Mouse (Mus musculus): ENCODE results near the gene Tab1. TPM values are rescaled to one million over a fixed set of nuclear protein-coding genes. Genes with fewer than 3 reads are reported as not detected.
A peak's percentile ranks its signal among the peaks of the same experiment; 100 is the strongest.

Tab1 gene
- polyA plus RNA-seq (2012; rRNA removed) = 4.0 and 4.7 TPM in 2 replicates

- Histone ChIP-seq H3K4me3 (ENCODE audit: control insufficient read depth, low read depth, low read length) (peak within 1 kb of the TSS; percentile 95), H3K4me1 (ENCODE audit: control insufficient read depth, insufficient read depth, low read length) (peaks cover 20% of the 10 kb centered on the region), H3K36me3 (ENCODE audit: control insufficient read depth, insufficient read depth, low read length) (no peaks in the 10 kb centered on the region), H3K27me3 (ENCODE audit: control insufficient read depth, insufficient read depth, low read length) (no peaks in the 10 kb centered on the region), H3K27ac (ENCODE audit: control insufficient read depth, insufficient read depth, low read depth, low read length) (peak within 1 kb of the TSS; percentile 97)
- TF ChIP-seq POLR2A (IDR thresholded peaks at IDR 0.05; ENCODE audit: control insufficient read depth, low read depth, low read length) (peak; percentile 78; the same call in 1 of the 2 replicates), CTCF (IDR thresholded peaks at IDR 0.05; ENCODE audit: control insufficient read depth, insufficient read depth, insufficient replicate concordance, low read depth, low read length) (peak; percentile 81; the same call in 1 of the 2 replicates)
Measured at GRCm38 (mm10) chr15:80132993-80133586, at the start of gene Tab1. TSS of gene Tab1 (plus strand) at chr15:80133127.

- peak overlapping the region; percentile 93 for H3K27ac ChIP-seq (ENCODE audit: control insufficient read depth, insufficient read depth, low read depth, low read length)
- H3K27me3 ChIP-seq (ENCODE audit: control insufficient read depth, insufficient read depth, low read length) = no peaks in the 10 kb centered on the region
- peaks cover 2% of the 10 kb centered on the region; the same call in 1 of the 2 replicates for H3K4me1 ChIP-seq (ENCODE audit: control insufficient read depth, insufficient read depth, low read length)
- peak overlapping the region; percentile 98 for H3K4me3 ChIP-seq (ENCODE audit: control insufficient read depth, low read depth, low read length)
- H3K36me3 ChIP-seq (ENCODE audit: control insufficient read depth, insufficient read depth, low read length) = peaks cover 4% of the 10 kb centered on the region
- peak; percentile 24; the same call in 1 of the 2 replicates for TF ChIP-seq CTCF (IDR thresholded peaks at IDR 0.05; ENCODE audit: control insufficient read depth, insufficient read depth, insufficient replicate concordance, low read depth, low read length)
- TF ChIP-seq POLR2A (IDR thresholded peaks at IDR 0.05; ENCODE audit: control insufficient read depth, low read depth, low read length) = peak; percentile 100
Measured at GRCm38 (mm10) chr15:80083276-80083731, 49.6 kb upstream of the Tab1 start.

DNA sequence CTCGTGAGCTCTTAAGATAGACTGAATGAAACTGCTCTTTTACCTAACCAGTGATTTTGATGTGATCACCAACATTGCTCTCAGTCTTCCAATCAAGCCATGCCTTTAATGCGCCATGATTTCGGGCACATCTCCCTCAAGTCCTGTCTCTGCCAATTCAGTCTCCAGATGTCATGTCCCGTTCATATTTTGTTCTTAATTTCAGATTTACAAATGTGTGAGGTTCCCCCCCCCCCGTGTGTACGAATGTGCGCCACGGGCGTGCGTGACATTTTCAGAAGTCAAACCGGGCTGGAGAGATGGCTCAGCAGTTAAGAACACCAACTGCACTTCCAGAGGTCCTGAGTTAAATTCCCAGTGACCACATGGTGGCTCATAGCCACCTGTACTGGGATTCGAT lies 49.2 kb upstream of the Tab1 start:
- Histone ChIP-seq H3K4me3 (ENCODE audit: control insufficient read depth, low read depth, low read length) (peak overlapping the region; percentile 98), H3K27ac (ENCODE audit: control insufficient read depth, insufficient read depth, low read depth, low read length) (peak overlapping the region; percentile 93), H3K4me1 (ENCODE audit: control insufficient read depth, insufficient read depth, low read length) (peaks cover 2% of the 10 kb centered on the region; the same call in 1 of the 2 replicates), H3K27me3 (ENCODE audit: control insufficient read depth, insufficient read depth, low read length) (no peaks in the 10 kb centered on the region), H3K36me3 (ENCODE audit: control insufficient read depth, insufficient read depth, low read length) (peaks cover 4% of the 10 kb centered on the region)
- TF ChIP-seq POLR2A (IDR thresholded peaks at IDR 0.05; ENCODE audit: control insufficient read depth, low read depth, low read length) (no peak), CTCF (IDR thresholded peaks at IDR 0.05; ENCODE audit: control insufficient read depth, insufficient read depth, insufficient replicate concordance, low read depth, low read length) (no peak)

GRCm38 (mm10) chr15:80087406-80088012 lies 45.4 kb upstream of the Tab1 start:
- no peak for TF ChIP-seq POLR2A (IDR thresholded peaks at IDR 0.05; ENCODE audit: control insufficient read depth, low read depth, low read length)
- no peak for TF ChIP-seq CTCF (IDR thresholded peaks at IDR 0.05; ENCODE audit: control insufficient read depth, insufficient read depth, insufficient replicate concordance, low read depth, low read length)
- H3K27ac ChIP-seq (ENCODE audit: control insufficient read depth, insufficient read depth, low read depth, low read length) = no peak overlapping the region
- peaks cover 11% of the 10 kb centered on the region for H3K4me1 ChIP-seq (ENCODE audit: control insufficient read depth, insufficient read depth, low read length)
- no peak overlapping the region for H3K4me3 ChIP-seq (ENCODE audit: control insufficient read depth, low read depth, low read length)
- no peaks in the 10 kb centered on the region for H3K27me3 ChIP-seq (ENCODE audit: control insufficient read depth, insufficient read depth, low read length)
- no peaks in the 10 kb centered on the region for H3K36me3 ChIP-seq (ENCODE audit: control insufficient read depth, insufficient read depth, low read length)

GRCm38 (mm10) chr15:80088637-80089036 lies 44.3 kb upstream of the Tab1 start:
- Histone ChIP-seq H3K27ac (ENCODE audit: control insufficient read depth, insufficient read depth, low read depth, low read length) (no peak overlapping the region), H3K4me1 (ENCODE audit: control insufficient read depth, insufficient read depth, low read length) (peaks cover 11% of the 10 kb centered on the region), H3K27me3 (ENCODE audit: control insufficient read depth, insufficient read depth, low read length) (no peaks in the 10 kb centered on the region), H3K36me3 (ENCODE audit: control insufficient read depth, insufficient read depth, low read length) (no peaks in the 10 kb centered on the region), H3K4me3 (ENCODE audit: control insufficient read depth, low read depth, low read length) (no peak overlapping the region)
- TF ChIP-seq CTCF (IDR thresholded peaks at IDR 0.05; ENCODE audit: control insufficient read depth, insufficient read depth, insufficient replicate concordance, low read depth, low read length) (peak; percentile 76; the same call in 1 of the 2 replicates), POLR2A (IDR thresholded peaks at IDR 0.05; ENCODE audit: control insufficient read depth, low read depth, low read length) (no peak)

DNA sequence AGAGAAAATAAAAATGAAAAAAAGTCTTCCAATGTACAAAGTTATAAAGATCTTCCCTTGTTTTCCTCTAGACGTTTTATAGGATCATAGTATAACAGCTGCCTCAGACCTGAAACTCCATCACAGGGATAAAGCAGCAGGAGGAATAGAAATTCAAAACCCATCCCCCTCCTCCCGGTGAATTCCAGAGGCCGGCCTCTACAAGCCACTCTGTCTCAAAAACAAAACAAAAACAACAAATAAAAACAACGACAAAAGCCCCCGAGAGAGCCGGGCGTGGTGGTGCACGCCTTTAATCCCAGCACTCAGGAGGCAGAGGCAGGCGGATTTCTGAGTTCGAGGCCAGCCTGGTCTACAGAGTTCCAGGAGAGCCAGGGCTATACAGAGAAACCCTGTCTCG lies 42.8 kb upstream of the Tab1 start:
- TF ChIP-seq POLR2A (IDR thresholded peaks at IDR 0.05; ENCODE audit: control insufficient read depth, low read depth, low read length) (no peak), CTCF (IDR thresholded peaks at IDR 0.05; ENCODE audit: control insufficient read depth, insufficient read depth, insufficient replicate concordance, low read depth, low read length) (no peak)
- H3K27ac ChIP-seq (ENCODE audit: control insufficient read depth, insufficient read depth, low read depth, low read length) = no peak overlapping the region

DNA sequence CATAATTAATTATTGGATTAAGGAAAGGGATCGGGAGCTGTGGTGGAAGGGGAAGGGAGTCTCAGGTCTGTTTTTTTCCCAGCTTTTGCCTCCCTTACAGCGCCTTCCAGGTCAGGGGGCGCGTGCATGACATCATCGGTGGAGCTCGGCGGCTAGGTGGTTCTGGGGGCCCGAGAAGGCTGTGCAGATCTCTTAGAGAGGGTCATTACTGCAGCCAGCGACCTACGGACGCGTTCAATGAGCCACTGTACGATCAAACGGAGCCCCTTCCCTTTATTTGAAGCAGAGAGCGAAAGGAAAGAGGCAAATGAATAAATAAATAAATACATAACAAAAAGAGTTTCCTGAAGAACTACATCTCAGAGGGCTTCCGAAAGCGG lies 42.2 kb upstream of the Tab1 start:
- TF ChIP-seq POLR2A (IDR thresholded peaks at IDR 0.05; ENCODE audit: control insufficient read depth, low read depth, low read length) (no peak), CTCF (IDR thresholded peaks at IDR 0.05; ENCODE audit: control insufficient read depth, insufficient read depth, insufficient replicate concordance, low read depth, low read length) (no peak)
- peak overlapping the region; percentile 88 for H3K4me3 ChIP-seq (ENCODE audit: control insufficient read depth, low read depth, low read length)
- peaks cover 11% of the 10 kb centered on the region for H3K4me1 ChIP-seq (ENCODE audit: control insufficient read depth, insufficient read depth, low read length)
- no peaks in the 10 kb centered on the region for H3K36me3 ChIP-seq (ENCODE audit: control insufficient read depth, insufficient read depth, low read length)
- no peak overlapping the region for H3K27ac ChIP-seq (ENCODE audit: control insufficient read depth, insufficient read depth, low read depth, low read length)
- H3K27me3 ChIP-seq (ENCODE audit: control insufficient read depth, insufficient read depth, low read length) = no peaks in the 10 kb centered on the region

More for the DNA sequence above, 42.8 kb upstream of the Tab1 start:
- H3K36me3 ChIP-seq (ENCODE audit: control insufficient read depth, insufficient read depth, low read length) = no peaks in the 10 kb centered on the region
- H3K27me3 ChIP-seq (ENCODE audit: control insufficient read depth, insufficient read depth, low read length) = no peaks in the 10 kb centered on the region
- no peak overlapping the region for H3K4me3 ChIP-seq (ENCODE audit: control insufficient read depth, low read depth, low read length)
- H3K4me1 ChIP-seq (ENCODE audit: control insufficient read depth, insufficient read depth, low read length) = peaks cover 11% of the 10 kb centered on the region

All from testis, adult 2 months (tissue).